Mouse (Mus musculus) left cerebral cortex, adult 18-20 months (tissue): Measurements from ENCODE around the gene Cox8a. TPM values are rescaled to one million over a fixed set of nuclear protein-coding genes. Genes with fewer than 3 reads are reported as not detected.

Source experiments
- DNase-seq, 2 experiments: peaks; one replicate each; pipeline ENCODE4 v3.0.0; 2021 to 2022; ENCODE audit warnings: low spot score in 2 of 2, mixed read lengths in 1 of 2
- total RNA-seq, 2 experiments: library from RNA; stranded (reverse); gene quantifications; 2 replicates each; pipeline ENCODE4 v1.2.3; 2021

Gene Cox8a
- total RNA-seq, 2 experiments from 2014 or later = 906 to 1,040 TPM

DNA sequence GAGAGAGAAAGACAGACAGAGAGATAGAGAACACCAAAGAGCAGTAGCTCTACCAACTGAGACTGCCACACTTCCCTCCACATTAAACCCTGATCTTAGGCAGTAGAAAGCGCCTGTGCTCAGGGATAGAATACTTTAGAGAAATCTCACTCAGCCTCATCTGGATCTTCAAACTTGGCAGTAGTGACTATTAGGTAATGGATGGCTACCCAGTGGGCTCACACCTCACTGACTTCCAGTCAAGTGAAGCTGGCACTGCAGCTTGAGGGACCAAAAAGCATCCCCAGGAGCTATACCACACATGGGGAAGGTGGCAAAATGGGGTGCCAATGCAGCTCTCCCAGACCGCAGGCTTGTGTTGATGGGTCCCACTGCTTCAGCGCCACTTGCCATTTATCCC is 6.8 kb upstream of the Cox8a start:
- no peak for DNase-seq

GRCm38 (mm10) chr19:7223488-7223887 is 6.1 kb upstream of the Cox8a start:
- no peak for DNase-seq

GRCm38 (mm10) chr19:7222196-7222595 is 4.8 kb upstream of the Cox8a start:
- no peak for DNase-seq

DNA sequence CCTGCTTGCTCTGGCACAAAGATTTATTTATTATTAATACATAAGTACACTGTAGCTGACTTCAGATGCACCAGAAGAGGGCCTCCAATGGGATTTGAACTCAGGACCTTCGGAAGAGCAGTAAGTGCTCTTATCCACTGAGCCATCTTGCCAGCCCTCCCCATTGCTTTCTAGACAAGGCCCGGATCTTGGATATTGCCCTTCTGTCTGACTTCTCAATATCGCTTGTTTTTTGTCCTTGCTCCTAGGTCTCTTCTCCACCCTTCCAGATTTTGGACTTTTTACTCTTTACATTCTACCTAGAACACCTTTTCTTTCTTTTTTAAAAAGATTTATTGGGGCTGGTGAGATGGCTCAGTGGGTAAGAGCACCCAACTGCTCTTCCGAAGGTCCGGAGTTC is 1.3 kb upstream of the Cox8a start:
- DNase-seq = no peak

GRCm38 (mm10) chr19:7217926-7218267 is 481 bp upstream of the Cox8a start:
- no peak for DNase-seq

DNA sequence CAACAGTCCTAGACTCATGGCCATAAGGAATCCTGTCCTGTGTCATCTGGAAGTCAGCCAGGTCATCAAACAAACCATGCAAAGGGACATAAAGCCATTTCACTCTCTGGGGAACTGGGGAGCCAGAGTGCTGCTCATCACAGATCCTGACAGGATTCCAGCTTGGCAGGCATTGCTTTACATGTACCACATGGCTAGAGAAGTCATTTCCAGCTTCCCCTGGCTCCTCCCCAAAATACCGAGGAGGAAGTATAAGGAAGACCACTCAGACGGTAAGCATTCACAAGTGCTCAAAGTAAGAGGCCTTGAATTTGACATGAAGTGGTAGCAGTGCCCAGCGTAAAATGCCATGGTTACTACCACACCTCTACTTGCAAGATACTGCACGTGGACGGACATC is 2.9 kb downstream of the Cox8a start:
- DNase-seq = no peak

GRCm38 (mm10) chr19:7213010-7213409 is 4.4 kb downstream of the Cox8a start:
- DNase-seq = no peak

DNA sequence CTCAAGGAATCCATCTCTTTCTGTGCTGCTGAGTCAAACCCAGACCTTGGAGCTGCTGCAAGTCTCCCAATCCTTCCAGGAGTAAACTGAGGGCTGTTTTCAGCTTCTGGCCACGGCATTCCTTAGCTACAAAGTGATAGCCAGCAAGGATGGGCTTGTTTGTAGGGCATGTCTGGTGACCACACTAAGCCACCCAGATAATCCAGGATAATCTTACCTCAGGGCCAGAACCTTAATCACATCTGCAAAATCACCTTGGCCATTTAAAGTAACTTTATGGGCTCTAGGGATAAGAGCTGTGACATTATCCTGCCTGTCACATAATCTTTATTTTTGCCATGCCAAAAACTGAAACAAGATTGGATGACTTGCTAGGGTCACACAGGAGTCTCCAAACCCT is 5.2 kb downstream of the Cox8a start:
- no peak for DNase-seq

DNA sequence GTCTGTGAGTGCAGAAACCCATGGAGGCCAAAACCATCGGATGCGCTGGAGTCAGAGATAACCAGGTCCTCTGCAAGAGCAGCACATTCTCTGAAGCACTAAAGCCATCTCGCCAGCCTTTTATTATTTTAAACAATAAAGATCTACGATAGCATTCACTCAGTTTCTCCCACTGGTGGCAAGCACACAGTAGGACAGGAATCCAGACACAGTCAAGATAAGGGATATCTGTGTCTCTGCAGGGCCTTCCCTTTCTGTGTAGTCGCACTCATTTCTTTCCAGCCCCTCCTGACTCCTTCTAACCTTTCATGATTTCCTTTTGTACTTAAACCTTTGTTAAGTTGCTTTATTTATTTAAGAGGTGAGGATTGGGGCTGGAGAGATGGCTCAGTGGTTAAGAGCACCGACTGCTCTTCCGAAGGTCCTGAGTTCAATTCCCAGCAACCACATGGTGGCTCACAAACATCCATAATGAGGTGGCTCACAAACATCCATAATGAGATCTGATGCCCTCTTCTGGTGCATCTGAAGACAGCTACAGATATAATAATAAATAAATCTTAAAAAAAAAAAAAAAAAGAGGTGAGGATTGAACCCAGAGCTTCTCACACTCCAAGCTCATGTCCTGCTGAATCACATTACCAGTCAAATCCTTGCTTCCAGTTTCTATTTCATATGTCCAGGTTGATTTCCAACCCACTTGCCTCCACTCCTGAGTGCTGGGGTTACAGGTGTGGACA is 7.3 kb downstream of the Cox8a start:
- no peak for DNase-seq

DNA sequence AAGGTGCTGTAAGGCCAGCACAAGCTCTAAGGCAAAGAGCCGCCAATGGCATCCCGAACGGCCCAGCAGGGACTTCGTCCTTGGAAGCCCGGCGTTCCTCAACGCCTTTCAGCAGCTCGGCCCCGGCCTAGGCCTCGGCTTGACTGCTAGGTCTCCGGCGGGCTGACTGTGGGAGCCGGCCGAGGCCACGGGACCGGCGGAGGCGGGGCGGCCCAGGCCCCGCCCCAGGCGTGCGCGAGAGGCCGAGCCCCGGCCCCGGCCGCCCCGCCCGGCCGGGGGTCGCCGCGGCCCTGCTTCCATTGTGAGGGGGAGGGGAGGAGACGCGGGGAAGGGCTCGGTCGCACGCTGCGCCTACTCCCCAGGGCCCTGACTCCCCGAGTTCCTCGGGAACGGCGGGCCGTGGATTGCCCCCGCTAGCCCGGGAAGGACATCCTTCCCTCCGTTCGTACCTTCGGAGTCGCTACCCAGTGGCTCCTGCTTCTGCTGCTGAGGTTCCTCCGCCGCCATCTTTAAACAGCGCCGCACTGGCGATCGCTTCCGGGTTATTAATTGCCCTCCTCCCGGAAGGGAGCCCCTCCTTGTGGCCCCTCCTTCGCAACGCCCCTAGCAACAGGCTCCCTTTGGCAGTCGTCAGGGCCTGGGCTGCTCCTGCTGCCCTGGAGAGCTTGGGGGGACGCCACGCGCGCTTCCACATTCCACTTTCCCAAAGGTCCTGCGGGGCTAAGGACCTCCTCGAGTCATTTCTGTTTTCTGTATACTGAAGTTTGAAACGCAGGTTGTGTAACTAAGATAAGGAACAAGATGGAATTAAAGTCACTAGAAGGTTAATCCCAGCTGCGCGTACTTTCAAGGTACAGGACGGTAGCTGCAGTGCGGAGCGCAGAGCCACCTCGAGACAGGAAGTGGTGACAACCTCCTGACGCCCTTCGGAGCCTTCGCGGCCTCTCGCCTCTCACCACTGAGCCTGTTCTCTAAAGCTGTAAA is 11.4 kb downstream of the Cox8a start, which contains the start of gene Otub1:
TSS of gene Otub1 (minus strand) at position 564 of the 984 bp plus-strand sequence.
- DNase-seq = peak; percentile 89 to 92

- no peak for DNase-seq
Measured at GRCm38 (mm10) chr19:7205326-7205725, 12.1 kb downstream of the Cox8a start.

DNA sequence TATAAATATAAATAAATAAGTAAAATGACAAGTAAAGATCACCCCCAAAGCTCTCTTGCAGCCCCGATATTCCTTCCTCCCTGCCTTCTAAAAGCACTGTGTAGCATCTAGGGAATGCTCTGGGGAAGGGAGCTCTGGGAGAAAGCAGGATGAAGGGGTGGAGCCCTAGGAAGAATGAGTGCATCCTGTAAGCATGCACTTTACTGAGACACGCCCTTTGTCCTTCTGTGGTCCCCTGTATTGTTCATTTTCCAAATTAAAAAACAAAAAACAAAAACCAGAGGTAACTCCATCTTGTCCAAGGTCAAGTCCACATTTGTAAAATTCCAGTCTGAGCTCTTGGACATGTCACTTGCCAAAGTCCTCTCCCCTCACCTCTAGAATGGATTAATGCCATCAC is 12.5 kb downstream of the Cox8a start:
- no peak for DNase-seq

DNA sequence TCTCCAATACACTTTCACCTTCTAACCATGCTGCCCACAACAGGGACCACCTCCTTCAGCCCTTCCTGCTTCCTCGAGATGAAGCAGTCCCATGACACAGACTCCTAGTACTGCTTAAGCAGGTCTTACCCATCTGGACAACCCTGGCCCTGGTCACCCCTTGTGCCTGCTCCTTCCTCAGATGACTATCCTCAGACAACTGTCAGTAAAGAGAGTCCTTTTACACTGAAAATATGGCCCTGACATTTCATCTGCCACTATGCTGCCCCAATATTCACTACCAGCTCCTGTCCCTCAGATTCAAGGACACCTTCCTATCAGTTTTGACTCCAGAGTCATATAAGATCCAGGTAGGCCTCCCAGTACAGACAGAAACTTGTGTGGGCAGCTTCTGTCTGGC is 17.0 kb downstream of the Cox8a start:
- DNase-seq = no peak

- no peak for DNase-seq
Measured at GRCm38 (mm10) chr19:7199089-7199488, 18.3 kb downstream of the Cox8a start.

DNA sequence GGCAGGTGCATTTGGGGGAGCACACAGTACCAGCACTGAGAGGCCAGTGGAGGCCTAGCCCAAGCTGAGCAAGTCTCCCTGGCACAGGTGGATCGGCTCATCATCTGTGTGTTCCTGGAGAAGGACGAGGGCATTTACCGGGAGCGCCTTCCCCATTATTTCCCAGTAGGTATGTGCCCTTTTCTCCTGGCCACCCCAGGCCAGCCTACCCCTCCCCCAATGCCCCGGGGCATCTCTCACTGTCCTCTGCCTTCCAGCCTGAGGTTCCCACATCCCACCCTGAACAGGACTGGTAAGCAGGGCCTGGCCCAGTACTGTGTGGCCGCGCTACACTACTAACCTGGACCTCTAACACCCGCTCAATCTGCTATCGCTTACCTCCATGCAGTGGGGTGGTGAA is 20.0 kb downstream of the Cox8a start:
- DNase-seq = no peak

GRCm38 (mm10) chr19:7196741-7197270 is 20.6 kb downstream of the Cox8a start:
- DNase-seq = no peak

DNA sequence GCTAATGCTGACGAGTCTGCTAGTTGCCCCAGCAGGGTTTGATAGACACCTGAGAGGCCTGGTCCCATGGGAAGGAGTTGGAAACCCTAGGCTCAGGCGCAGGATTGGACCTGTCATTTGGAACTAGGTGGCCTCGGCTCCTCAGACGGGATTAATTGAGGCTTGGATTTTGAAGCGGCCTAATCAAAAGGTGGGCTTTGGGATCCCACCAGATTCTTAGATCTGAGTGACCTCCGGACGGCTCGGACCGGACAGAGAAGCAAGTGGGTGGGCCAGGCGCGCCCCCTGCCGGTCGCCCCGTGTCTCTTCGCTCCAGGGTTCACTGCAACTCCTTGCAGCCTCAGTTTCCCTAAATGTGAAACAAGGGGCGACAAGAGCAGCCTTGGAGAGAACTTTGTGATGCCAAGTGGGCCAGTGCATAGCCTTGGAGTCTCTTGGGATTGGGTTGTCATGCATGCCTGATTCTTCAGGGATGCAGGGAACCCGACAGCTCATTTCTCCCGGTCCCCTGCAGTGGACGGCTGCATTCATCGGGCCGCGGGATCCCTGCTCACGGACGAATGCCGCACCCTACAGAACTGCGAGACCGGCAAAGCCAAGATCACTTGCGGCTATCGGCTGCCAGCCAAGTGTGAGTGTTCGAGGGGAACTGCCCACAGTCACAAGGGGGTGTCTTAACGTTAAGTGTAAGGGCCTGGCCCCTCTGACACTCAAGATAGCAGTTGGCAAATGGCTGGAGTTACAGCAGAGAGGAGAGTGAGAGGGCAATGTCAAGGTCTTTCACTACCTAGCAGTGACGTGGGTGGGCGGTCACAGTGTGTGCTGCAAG is 21.3 kb downstream of the Cox8a start:
- DNase-seq = peak; percentile 64 to 67

DNA sequence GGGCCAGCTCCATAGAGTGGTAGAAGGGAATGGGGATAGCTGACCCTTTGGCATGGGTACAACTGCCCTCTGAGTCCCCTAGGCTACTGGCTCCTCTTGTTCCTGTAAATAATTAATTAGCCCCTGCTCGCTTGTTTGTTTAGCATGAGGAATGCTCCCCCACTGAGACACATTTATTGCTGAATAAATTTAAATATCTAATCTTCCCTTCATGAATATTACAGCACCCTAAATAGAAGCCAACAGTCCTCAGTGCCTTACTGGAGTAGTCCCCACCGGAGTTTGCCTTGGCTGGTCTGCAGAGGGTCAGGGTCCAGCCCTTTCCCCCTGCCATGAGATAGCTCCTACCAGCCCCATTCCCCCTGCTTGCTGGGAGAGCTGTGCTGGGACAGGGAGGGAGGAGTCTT is 24.9 kb downstream of the Cox8a start:
- DNase-seq = no peak

GRCm38 (mm10) chr19:7191639-7192038 is 25.8 kb downstream of the Cox8a start:
- DNase-seq = no peak

- DNase-seq = no peak
Measured at GRCm38 (mm10) chr19:7190986-7191385, 26.4 kb downstream of the Cox8a start.

- DNase-seq = no peak
Measured at GRCm38 (mm10) chr19:7189026-7189425, 28.4 kb downstream of the Cox8a start.
